Mouse (Mus musculus): ENCODE results near the gene Gm20481.
"Not testable (repeated sequence)": the region's sequence is repeated elsewhere in the genome, so short reads cannot be mapped to it uniquely, and the experiment has no call there.

Gm20481 gene

DNA sequence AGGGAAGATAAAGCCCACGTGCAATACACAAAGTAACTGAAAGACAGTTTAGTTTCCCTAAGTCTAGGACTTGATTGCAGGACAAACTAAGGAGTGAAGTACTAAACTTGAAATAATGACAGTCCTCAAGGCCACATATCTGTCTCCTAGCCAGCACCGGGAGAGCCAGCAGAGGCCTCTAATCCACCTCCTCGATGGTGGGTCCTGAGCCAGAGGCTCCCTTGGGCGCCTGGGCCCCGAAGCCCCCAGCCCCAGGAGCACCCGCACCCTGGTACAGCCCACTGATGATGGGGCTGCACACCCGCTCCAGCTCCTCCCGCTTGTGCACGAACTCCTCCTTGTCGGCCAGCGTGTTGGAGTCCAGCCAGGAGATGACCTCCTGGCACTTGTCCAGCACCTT is at the start of gene Gm20481:
TSS of gene Gm20481 (plus strand) at position 91 of the 400 bp plus-strand sequence.
- DNase-seq (ENCODE audit: low spot score in 2 of 2), result not testable (repeated sequence)

DNA sequence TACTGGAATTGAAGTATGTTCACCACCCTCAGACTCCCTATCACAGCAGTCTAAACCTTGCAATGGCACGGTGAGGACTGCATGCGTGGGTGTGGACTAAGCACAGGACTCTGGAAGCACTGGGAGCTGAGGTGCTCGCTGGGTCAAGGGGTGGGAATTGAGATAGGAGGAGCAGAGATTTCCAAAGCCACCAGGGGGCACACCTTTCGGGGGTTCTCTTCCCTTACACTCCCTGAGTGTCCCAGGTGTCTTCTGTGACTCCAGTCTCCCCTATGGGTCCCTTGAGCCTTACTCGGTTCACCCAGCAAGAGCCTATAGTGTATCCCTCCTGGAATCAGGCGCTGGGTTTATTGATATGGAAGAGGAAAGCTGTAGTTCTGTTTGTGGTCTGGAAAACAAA is 46.8 kb upstream of the Gm20481 start:
- DNase-seq (ENCODE audit: low spot score in 2 of 2), result no peak

DNA sequence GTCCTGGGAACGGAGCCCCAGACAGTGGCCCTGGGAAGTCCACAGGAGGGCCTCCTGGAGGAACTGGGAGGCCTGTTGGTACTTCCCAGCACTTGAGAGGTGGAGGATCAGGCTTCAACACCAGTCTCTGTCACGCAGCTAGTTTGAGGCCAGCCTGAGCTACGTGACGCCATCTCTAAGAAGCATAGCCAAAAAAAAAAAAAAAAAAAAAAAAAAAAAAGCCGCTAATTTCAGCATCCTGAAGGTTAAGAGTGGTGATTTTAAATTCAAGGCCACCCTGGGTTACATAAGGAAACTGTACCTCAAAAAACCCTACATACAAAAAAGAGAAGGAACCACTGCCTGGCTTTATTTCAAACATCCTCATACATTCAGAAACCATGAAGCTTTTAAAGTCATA is 45.5 kb upstream of the Gm20481 start:
- DNase-seq (ENCODE audit: low spot score in 2 of 2), result no peak

DNA sequence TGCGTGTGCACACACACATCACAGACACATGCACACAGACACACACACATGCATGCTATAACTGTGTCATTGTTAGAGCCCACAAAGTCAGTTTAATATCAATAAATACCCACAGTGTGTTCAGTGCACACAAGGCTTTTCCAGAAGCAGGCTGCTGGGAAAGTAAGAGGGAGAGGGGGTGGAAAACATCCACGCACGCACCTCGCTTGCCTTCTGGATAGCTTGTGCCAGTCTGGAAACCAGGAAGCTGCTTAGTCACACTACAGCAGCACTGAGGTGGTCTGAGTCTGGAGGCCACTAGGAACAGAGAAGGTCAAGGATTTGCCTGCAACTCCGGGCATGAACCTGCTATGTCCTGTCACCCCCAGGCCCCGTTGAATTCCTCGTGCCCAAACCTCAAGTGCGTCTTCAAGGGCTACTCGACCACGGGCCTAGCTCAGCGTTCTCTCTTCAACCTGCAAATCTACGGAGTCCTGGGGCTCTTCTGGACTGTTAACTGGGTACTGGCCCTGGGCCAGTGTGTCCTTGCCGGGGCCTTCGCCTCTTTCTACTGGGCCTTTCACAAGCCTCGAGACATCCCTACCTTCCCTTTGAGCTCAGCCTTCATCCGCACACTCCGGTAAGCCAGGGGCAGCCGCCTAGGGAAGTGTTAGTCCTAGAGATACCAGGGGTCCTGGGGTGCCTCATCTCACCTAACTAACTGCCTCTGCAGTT is 42.2 kb upstream of the Gm20481 start:
- DNase-seq (ENCODE audit: low spot score in 2 of 2), result no peak

DNA sequence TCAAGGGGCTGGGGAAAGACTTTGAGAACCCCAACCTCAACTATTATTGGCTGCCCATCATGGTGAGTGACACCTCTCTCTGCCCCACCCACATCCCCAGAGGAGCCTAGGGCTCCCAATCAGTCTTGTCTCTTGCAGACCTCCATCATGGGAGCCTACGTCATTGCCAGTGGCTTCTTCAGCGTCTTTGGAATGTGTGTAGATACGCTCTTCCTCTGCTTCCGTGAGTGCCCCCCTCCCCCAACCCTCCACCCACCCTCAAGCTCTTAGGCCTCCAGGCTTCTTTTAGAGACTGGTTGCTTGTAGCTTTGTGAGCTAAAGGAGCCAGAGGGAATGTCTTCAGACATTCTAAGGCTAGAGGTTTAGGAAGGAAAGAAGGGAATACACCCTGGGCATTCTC is 40.9 kb upstream of the Gm20481 start:
- DNase-seq (ENCODE audit: low spot score in 2 of 2), result no peak

DNA sequence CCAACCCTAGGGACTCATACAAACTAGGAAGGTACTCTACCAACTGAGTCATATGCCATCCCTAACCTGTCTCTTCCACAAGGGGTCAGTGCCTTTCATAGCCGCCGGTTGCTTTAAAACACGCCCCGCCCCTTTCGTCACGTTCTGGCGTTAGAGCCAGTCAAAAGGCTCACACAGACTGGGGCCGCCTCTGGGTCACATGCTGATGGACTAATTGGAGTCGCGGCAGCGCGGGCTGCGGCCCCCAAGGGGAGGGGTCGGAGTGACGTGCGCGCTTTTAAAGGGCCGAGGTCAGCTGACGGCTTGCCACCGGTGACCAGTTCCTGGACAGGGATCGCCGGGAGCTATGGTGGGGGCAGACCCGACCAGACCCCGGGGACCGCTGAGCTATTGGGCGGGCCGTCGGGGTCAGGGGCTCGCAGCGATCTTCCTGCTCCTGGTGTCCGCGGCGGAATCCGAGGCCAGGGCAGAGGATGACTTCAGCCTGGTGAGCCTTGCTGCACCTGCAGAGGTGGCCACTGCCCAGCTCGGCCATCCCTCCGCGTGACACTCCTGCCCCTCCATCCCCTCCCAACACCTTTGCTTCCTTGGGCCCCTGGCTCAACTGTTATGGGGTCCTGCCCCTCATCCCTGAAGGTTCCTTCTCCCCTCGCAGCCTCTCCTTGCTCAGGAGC is 38.5 kb upstream of the Gm20481 start, which contains the start of gene Neu1:
TSS of gene Neu1 (plus strand) at position 193 of the 674 bp plus-strand sequence.
- DNase-seq (ENCODE audit: low spot score in 2 of 2), result peak; percentile 99

DNA sequence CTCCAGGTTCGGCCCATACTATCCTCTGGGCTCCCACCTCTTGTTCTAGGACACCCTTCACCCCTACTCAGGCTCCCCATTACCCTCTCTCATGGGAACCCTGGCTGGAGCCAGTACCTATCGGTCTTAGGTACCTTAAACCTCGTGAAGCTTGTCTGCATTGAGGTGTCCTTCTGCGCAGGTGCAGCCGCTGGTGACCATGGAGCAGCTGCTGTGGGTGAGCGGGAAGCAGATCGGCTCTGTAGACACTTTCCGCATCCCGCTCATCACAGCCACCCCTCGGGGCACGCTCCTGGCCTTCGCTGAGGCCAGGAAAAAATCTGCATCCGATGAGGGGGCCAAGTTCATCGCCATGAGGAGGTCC is 38.0 kb upstream of the Gm20481 start:
- peak in 1 of 2 experiments; percentile 63 for DNase-seq (ENCODE audit: low spot score in 2 of 2)

DNA sequence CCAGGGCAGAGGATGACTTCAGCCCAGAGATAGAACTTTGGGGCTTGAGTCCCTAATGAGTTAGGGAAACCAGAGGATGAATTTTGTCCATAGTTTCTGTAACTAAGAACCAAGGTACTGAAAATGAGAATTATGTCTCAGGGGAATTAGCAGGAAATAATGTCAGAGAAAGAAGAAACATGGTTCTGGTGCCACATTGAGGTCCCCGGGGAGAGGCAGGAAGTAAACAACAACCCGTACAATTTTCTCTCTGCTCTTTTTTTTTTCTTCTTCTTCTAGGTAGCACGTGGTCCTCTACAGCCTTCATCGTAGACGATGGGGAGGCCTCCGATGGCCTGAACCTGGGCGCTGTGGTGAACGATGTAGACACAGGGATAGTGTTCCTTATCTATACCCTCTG is 37.4 kb upstream of the Gm20481 start:
- no peak for DNase-seq (ENCODE audit: low spot score in 2 of 2)

DNA sequence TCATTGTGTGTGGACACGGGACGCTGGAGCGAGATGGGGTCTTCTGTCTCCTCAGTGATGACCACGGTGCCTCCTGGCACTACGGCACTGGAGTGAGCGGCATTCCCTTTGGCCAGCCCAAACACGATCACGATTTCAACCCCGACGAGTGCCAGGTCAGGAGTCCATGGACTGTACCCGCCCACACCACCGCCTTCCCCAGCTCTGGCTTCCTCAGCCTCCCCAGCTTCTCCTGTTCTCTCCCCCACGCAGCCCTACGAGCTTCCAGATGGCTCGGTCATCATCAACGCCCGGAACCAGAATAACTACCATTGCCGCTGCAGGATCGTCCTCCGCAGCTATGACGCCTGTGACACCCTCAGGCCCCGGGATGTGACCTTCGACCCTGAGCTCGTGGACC is 35.7 kb upstream of the Gm20481 start:
- no peak for DNase-seq (ENCODE audit: low spot score in 2 of 2)

DNA sequence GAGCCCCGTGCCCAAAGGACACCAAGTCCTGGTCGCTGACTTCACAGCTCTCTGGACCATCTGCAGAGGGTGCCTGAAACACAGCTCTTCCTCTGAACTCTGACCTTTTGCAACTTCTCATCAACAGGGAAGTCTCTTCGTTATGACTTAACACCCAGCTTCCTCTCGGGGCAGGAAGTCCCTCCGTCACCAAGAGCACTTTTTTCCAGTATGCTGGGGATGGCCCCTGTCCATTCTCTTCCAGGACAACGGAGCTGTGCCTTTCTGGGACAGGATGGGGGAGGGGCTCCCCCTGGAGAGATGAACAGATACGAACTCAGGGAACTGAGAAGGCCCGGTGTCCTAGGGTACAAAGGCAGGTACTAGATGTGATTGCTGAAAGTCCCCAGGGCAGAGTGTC is 34.9 kb upstream of the Gm20481 start:
- DNase-seq (ENCODE audit: low spot score in 2 of 2), result no peak

DNA sequence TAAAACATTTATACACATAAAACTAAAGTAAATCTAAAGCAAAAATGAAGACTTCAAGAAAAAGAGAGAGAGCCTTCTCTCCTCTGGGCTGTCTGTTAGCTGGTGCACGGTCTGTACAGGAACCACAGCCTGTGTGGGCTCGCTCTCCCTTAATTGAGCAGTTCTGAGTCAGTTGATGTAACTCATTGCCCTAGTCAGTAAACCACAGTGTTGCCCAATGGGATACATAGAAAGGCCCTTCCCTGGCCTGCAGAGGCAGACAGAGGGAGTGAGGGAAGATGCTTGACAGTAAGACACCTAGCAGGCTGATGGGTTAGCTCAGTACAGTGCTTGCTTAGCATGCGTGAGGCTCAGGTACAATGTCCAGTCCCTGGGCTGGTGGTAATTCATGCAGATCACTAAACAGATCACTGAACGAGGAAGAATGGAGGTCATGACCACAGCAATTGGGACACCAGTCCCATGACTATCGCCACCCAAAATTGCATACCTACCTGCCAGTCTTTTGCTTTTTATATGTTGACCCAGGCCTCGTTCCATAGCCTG is 31.7 kb upstream of the Gm20481 start:
- no peak for DNase-seq (ENCODE audit: low spot score in 2 of 2)

DNA sequence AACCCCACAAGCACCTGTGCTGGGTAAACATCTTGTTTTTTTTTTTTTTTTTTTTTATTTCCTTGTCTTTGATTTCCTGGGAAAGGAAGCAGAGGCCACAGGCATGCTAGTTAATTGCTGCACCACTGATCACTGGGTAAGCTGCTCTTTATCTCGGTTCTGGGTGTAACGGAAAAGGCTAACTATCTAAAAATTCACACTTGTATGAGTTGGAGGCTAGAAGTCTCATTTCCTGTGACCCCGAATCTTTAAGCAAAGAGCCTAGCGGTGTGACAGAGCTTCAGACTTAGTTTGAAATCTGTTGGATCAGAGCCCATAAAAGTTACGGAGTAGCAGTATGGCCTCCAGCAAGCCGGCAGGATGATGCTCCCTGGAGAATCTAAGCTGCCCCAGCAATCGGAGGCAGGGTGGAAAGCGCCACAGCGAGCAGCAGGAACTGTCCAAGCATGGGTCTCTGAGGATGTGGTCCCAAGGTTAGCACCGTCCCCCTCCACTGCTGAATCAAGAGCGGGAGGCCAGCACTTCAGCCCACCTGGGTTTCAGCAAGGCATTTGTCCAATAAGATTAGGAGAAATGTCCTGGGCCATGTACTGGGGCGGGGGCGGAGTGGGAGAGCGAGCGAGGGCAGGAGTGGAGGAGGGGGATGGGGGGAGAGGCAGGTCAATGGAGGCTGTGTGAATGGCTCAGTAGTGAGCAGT is 28.2 kb upstream of the Gm20481 start:
- no peak for DNase-seq (ENCODE audit: low spot score in 2 of 2)

DNA sequence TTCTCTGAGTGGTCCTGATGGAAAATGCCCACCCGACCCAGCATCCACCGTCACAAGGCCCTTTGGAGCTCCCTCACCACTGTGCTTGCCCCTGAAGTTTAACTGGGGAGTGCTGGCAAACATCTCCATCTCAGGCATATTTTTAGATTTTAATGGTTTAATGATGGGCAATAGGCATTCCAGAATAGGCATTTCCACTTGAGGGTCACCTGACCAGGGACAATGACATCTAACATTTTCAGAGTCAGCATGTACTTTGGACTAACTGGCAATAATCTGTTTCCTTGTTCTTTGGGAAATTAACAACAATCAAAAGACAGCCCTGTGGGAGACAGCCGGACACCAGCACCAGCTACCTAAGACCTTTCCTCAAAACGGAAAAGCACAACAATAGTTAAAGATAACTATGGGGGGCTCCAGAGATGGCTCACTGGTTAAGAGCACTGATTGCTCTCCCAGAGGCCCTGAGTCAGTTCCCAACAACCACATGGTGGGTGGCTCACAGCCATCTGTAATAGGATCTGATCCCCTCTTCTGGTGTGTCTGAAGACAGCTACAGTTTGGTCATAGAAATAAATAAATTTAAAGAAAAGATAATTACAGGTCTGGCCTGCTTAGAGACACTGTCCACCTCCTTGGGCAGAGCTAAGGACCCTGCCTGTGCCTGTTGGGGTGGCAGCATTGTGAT is 26.4 kb upstream of the Gm20481 start:
- DNase-seq (ENCODE audit: low spot score in 2 of 2), result no peak

DNA sequence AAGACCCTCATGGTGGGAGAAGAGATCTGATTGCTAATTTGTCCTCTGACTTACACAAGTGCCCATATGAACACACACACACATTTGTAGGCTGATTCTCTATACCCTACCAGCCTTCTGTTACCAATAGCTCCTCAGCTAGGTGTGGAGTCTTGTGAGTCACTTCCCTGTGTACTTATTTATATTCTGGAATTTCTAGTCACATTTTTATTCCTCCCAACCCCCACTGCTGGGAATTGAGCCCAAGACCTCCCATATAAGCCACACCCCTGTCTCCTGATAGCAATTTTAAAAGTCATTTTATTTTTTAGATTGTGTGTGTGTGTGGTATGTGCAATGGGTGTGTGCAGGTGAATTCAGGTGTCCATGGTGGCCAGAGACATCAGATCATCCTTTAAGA is 25.4 kb upstream of the Gm20481 start:
- no peak for DNase-seq (ENCODE audit: low spot score in 2 of 2)

DNA sequence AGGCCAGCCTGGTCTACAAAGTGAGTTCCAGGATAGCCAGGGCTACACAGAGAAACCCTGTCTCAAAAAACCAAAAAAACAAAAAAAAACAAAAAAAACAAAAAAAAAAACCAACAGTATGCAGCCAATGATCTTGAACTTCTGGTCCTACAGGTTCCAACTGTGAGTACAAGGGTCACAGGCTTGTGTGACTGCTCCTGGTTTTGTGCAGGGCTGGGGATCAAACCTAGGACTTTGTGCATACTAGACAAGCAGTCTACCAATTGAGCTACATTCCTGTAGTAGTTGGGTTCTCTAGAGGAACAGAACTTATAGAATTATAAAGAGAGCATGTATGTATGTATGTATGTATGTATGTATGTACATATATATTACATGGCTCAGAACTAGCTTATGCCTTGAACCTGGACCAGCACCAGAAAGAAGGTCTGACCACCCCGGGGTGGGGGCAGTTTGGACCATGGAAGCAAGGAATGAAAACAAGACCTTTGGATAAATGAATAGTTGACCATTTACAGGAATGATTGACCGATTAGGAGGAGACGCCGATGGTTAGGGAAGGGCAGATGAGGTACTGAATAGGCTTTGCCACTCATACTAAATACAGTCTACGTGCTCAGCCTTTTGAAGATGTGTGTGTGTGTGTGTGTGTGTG is 23.1 kb upstream of the Gm20481 start:
- DNase-seq (ENCODE audit: low spot score in 2 of 2), result no peak

DNA sequence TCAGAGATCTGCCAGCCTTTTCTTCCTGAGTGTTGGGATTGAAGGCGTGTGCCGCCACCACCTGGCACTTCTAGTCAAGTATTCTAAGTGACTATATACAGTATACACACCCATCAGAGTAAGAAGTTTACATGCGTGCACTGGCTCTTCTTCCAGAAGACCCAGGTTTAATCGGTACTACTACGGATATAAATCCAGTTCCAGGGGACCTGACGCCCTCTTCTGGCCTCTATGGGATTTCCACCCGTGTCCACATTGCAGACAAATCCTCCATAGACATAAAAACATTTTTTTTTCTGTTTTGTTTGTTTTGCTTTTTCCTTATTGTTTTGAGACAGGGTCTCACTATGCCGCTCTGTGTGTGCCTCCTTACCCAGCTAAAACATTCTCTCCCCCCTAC is 22.1 kb upstream of the Gm20481 start:
- no peak for DNase-seq (ENCODE audit: low spot score in 2 of 2)

DNA sequence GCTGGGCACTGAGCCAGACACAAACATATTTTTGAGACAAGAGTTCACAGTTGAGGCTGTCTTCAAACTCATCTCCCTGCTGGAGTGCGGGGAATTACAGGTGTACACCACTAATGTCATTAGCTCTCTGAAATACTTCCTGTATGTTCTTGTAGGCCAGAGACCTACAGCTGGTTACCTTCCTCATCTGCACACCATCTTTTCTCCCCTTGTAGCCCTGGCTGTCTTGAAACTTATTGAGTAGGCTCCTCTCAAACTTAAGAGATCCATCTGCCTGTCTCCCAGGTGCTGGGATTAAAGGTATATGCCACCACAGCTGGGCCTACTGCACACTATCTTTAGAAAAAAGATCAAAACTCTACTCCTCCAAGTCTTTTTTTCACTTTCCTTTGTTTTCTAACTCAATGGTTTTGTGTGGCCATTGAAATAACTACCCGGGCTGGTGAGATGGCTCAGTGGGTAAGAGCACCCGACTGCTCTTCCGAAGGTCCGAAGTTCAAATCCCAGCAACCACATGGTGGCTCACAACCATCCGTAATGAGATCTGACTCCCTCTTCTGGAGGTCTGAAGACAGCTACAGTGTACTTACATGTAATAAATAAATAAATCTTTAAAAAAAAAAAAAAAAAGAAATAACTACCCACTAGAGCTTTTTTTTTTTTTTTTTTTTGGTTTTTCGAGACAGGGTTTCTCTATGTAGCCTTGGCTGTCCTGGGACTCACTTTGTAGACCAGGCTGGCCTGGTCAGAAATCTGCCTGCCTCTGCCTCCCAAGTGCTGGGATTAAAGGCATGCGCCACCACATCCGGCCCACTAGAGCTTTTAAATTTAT is 20.8 kb upstream of the Gm20481 start:
- DNase-seq (ENCODE audit: low spot score in 2 of 2), result not testable (repeated sequence)

DNA sequence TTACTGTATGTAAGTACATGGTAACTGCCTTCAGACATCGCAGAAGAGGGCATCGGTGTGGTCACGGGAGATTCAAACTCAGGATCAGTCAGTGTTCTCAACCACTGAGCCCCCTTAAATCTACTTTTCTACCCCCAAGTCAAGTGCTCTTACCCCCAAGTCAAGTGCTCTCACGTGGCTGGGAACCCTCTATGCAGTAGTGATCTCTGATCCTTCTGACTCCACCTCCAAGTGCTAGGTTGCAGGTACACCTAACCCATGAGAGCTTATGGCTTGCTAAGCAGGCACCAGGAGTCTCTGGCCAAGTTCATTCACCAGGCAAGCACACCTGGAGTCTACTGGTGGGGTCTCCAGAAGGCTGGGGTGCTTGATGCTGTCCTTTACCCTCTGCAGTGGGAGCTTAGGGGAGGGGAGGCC is 20.2 kb upstream of the Gm20481 start:
- no peak for DNase-seq (ENCODE audit: low spot score in 2 of 2)

DNA sequence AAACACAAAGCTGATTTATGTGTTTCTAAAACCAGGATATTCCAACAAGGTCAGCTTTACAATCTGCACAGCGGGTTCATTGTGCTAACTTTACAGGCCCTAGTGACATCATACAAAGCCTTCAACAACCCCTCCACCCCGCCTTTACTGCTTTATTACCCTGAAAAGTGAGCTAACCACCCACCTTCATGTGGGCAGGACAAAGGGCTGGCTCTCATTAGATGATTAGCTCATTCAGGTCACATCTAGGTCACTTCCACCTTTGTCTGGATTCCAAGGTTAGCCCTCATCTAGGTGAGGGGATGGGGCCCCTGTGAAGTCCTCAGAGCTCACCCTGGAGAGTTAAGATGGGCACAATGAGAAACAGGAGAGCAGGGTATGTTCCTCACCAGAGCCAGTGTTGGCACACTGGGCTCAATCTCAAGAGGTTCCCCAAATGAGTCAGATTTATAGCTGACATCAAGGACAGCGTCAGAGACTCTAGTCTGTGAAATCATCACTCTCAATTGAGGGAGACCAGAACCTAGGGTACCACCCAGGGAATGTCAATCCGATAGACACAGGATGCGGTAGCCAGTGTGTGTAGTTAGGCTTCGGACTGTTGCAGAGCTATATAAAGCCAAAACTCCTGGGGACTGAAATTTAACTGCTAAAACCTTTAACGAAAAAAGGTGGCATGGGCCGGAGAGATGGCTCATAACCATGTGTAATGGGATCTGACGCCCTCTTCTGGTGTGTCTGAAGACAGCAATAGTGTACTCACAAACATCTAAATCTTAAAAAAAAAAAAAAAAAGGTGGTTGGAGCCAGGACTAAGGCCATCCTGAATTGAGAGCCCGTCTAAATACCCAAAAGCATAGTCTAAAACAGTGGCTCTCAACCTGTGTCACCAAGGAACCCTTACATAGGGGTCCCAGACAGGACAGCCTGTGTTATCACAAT is 18.9 kb upstream of the Gm20481 start:
- no peak for DNase-seq (ENCODE audit: low spot score in 2 of 2)

Measured in right cerebral cortex, postnatal 10 days (tissue).